Mouse (Mus musculus): Measurements from ENCODE around the gene 9130213A22Rik.

Gene 9130213A22Rik

GRCm38 (mm10) chr11:69073065-69073888 lies 49.1 kb downstream of the 9130213A22Rik start:
- DNase-seq, result peak; percentile 84 to 91

GRCm38 (mm10) chr11:69072666-69073064 lies 49.7 kb downstream of the 9130213A22Rik start:
- no peak for DNase-seq

- DNase-seq, result no peak
Measured at GRCm38 (mm10) chr11:69072234-69072633, 50.2 kb downstream of the 9130213A22Rik start.

- no peak for DNase-seq
Measured at GRCm38 (mm10) chr11:69071262-69071661, 51.1 kb downstream of the 9130213A22Rik start.

GRCm38 (mm10) chr11:69070590-69071222 lies 51.7 kb downstream of the 9130213A22Rik start, which contains the start of gene Tmem107:
TSS of gene Tmem107 (plus strand) at chr11:69070806.
- peak; percentile 95 to 96 for DNase-seq

GRCm38 (mm10) chr11:69070093-69070492 lies 52.3 kb downstream of the 9130213A22Rik start:
- no peak for DNase-seq

Measured in lung, adult 18-20 months (tissue).